Mouse (Mus musculus): ENCODE data around the gene Copa. TPM values are rescaled to one million over a fixed set of nuclear protein-coding genes. Genes with fewer than 3 reads are reported as not detected.

The Copa gene
- polyA plus RNA-seq, 1 experiment from 2014 or later, result 183 TPM

- no peak for ATAC-seq (ENCODE audit: low read depth)
- Histone ChIP-seq H3K36me3 (peaks cover 83% of the 10 kb centered on the region), H3K9ac (no peak overlapping the region)
These were observed 12.0 kb downstream of the Copa start for GRCm38 (mm10) chr1:172094295-172094694.

GRCm38 (mm10) chr1:172095202-172095601 lies 12.9 kb downstream of the Copa start:
- no peaks in the 10 kb centered on the region for H3K27me3 ChIP-seq
- peaks cover 81% of the 10 kb centered on the region for H3K36me3 ChIP-seq
- H3K4me2 ChIP-seq, result no peak overlapping the region
- no peaks in the 10 kb centered on the region for H3K9me3 ChIP-seq
- no peak overlapping the region for H3K27ac ChIP-seq (replicated peaks)
- H3K4me1 ChIP-seq (replicated peaks), result 0 out of 2 replicates have a peak, but pooled peaks cover 2% of the 10 kb centered on the region
- no peak overlapping the region for H3K9ac ChIP-seq
- no peak overlapping the region for H3K4me3 ChIP-seq
- no peak for ATAC-seq (ENCODE audit: low read depth)
- WGBS, result 43% methylated on average over 6 of the region's 6 CpGs

More at GRCm38 (mm10) chr1:172094295-172094694, 12.0 kb downstream of the Copa start:
- H3K27me3 ChIP-seq, result no peaks in the 10 kb centered on the region
- no peaks in the 10 kb centered on the region for H3K9me3 ChIP-seq
- 0 out of 2 replicates have a peak, but pooled peaks cover 2% of the 10 kb centered on the region for H3K4me1 ChIP-seq (replicated peaks)
- no peak overlapping the region for H3K27ac ChIP-seq (replicated peaks)
- H3K4me2 ChIP-seq, result no peak overlapping the region
- H3K4me3 ChIP-seq, result no peak overlapping the region

- H3K4me3 ChIP-seq, result no peak overlapping the region
- ATAC-seq (ENCODE audit: low read depth), result no peak
- H3K36me3 ChIP-seq, result peaks cover 84% of the 10 kb centered on the region
- no peak overlapping the region for H3K4me2 ChIP-seq
- 0 out of 2 replicates have a peak, but pooled peaks cover 2% of the 10 kb centered on the region for H3K4me1 ChIP-seq (replicated peaks)
- H3K9ac ChIP-seq, result no peak overlapping the region
- H3K9me3 ChIP-seq, result no peaks in the 10 kb centered on the region
- WGBS, result 81% methylated on average over 6 of the region's 6 CpGs
- H3K27me3 ChIP-seq, result no peaks in the 10 kb centered on the region
- H3K27ac ChIP-seq (replicated peaks), result no peak overlapping the region
These were observed 17.1 kb downstream of the Copa start for GRCm38 (mm10) chr1:172099325-172100033.

GRCm38 (mm10) chr1:172103619-172104018 lies 21.3 kb downstream of the Copa start:
- H3K27ac ChIP-seq (replicated peaks), result no peak overlapping the region
- WGBS, result 86% methylated on average over 4 of the region's 4 CpGs
- no peaks in the 10 kb centered on the region for H3K27me3 ChIP-seq
- H3K4me2 ChIP-seq, result no peak overlapping the region
- no peak overlapping the region for H3K9ac ChIP-seq
- ATAC-seq (ENCODE audit: low read depth), result no peak
- H3K4me3 ChIP-seq, result no peak overlapping the region
- no peaks in the 10 kb centered on the region for H3K4me1 ChIP-seq (replicated peaks)
- H3K36me3 ChIP-seq, result peaks cover 92% of the 10 kb centered on the region
- H3K9me3 ChIP-seq, result no peaks in the 10 kb centered on the region

- H3K9ac ChIP-seq, result no peak overlapping the region
- no peak overlapping the region for H3K27ac ChIP-seq (replicated peaks)
- no peak overlapping the region for H3K4me2 ChIP-seq
- no peaks in the 10 kb centered on the region for H3K9me3 ChIP-seq
- no peaks in the 10 kb centered on the region for H3K27me3 ChIP-seq
- no peak overlapping the region for H3K4me3 ChIP-seq
- 68% methylated on average over 11 of the region's 11 CpGs for WGBS
- peaks cover 96% of the 10 kb centered on the region for H3K36me3 ChIP-seq
- no peak for ATAC-seq (ENCODE audit: low read depth)
- no peaks in the 10 kb centered on the region for H3K4me1 ChIP-seq (replicated peaks)
These were observed 22.8 kb downstream of the Copa start for GRCm38 (mm10) chr1:172105101-172105500.

GRCm38 (mm10) chr1:172107777-172108477 lies 25.6 kb downstream of the Copa start:
- no peaks in the 10 kb centered on the region for H3K9me3 ChIP-seq
- H3K4me2 ChIP-seq, result no peak overlapping the region
- H3K27me3 ChIP-seq, result no peaks in the 10 kb centered on the region
- H3K4me1 ChIP-seq (replicated peaks), result no peaks in the 10 kb centered on the region
- peak; percentile 72 for ATAC-seq (ENCODE audit: low read depth)
- peak overlapping the region; percentile 0; the same call in 1 of the 2 replicates for H3K27ac ChIP-seq (replicated peaks)
- H3K9ac ChIP-seq, result no peak overlapping the region
- 61% methylated on average over 10 of the region's 10 CpGs for WGBS
- H3K36me3 ChIP-seq, result peaks cover 97% of the 10 kb centered on the region
- H3K4me3 ChIP-seq, result no peak overlapping the region

GRCm38 (mm10) chr1:172116948-172117347 lies 34.6 kb downstream of the Copa start:
- no peaks in the 10 kb centered on the region for H3K9me3 ChIP-seq
- no peaks in the 10 kb centered on the region for H3K4me1 ChIP-seq (replicated peaks)
- 0 out of 2 replicates have a peak overlapping the region, but pooled peaks have one; percentile 8 for H3K9ac ChIP-seq
- no peak for ATAC-seq (ENCODE audit: low read depth)
- no peak overlapping the region for H3K4me2 ChIP-seq
- H3K27me3 ChIP-seq, result no peaks in the 10 kb centered on the region
- peaks cover 98% of the 10 kb centered on the region for H3K36me3 ChIP-seq
- WGBS, result 93% methylated on average over 5 of the region's 5 CpGs
- H3K27ac ChIP-seq (replicated peaks), result no peak overlapping the region
- no peak overlapping the region for H3K4me3 ChIP-seq

GRCm38 (mm10) chr1:172119100-172119499 lies 36.8 kb downstream of the Copa start:
- Histone ChIP-seq H3K4me1 (replicated peaks) (no peaks in the 10 kb centered on the region), H3K27me3 (no peaks in the 10 kb centered on the region), H3K27ac (replicated peaks) (no peak overlapping the region), H3K4me2 (no peak overlapping the region), H3K9me3 (no peaks in the 10 kb centered on the region), H3K9ac (no peak overlapping the region), H3K36me3 (peaks cover 99% of the 10 kb centered on the region), H3K4me3 (no peak overlapping the region)
- no peak for ATAC-seq (ENCODE audit: low read depth)
- WGBS, result 80% methylated on average over 6 of the region's 6 CpGs

GRCm38 (mm10) chr1:172119720-172120119 lies 37.4 kb downstream of the Copa start:
- no peaks in the 10 kb centered on the region for H3K4me1 ChIP-seq (replicated peaks)
- H3K9me3 ChIP-seq, result no peaks in the 10 kb centered on the region
- H3K4me3 ChIP-seq, result no peak overlapping the region
- WGBS, result 51% methylated on average over 3 of the region's 3 CpGs
- peaks cover 93% of the 10 kb centered on the region for H3K36me3 ChIP-seq
- H3K27ac ChIP-seq (replicated peaks), result no peak overlapping the region
- no peak overlapping the region for H3K9ac ChIP-seq
- no peaks in the 10 kb centered on the region for H3K27me3 ChIP-seq
- H3K4me2 ChIP-seq, result no peak overlapping the region
- no peak for ATAC-seq (ENCODE audit: low read depth)

- whole genome bisulfite sequencing, result 82% methylated on average over 2 of the region's 2 CpGs
- H3K27me3 ChIP-seq, result no peaks in the 10 kb centered on the region
- no peak overlapping the region for H3K4me2 ChIP-seq
- no peaks in the 10 kb centered on the region for H3K9me3 ChIP-seq
- H3K36me3 ChIP-seq, result peaks cover 63% of the 10 kb centered on the region
- H3K4me3 ChIP-seq, result no peak overlapping the region
- H3K4me1 ChIP-seq (replicated peaks), result peaks cover 13% of the 10 kb centered on the region
- ATAC-seq (ENCODE audit: low read depth), result no peak
- no peak overlapping the region for H3K27ac ChIP-seq (replicated peaks)
- H3K9ac ChIP-seq, result no peak overlapping the region
These were observed 40.3 kb downstream of the Copa start for GRCm38 (mm10) chr1:172122671-172123070.

- H3K4me1 ChIP-seq (replicated peaks), result peaks cover 22% of the 10 kb centered on the region
- H3K4me2 ChIP-seq, result no peak overlapping the region
- no peak overlapping the region for H3K9ac ChIP-seq
- ATAC-seq (ENCODE audit: low read depth), result no peak
- no peaks in the 10 kb centered on the region for H3K27me3 ChIP-seq
- 84% methylated on average over 6 of the region's 6 CpGs for WGBS
- no peaks in the 10 kb centered on the region for H3K9me3 ChIP-seq
- no peak overlapping the region for H3K4me3 ChIP-seq
- no peak overlapping the region for H3K27ac ChIP-seq (replicated peaks)
- H3K36me3 ChIP-seq, result peaks cover 55% of the 10 kb centered on the region
These were observed 42.2 kb downstream of the Copa start for GRCm38 (mm10) chr1:172124572-172124971.
